Mouse (Mus musculus) spleen, postnatal 14 days (tissue): ENCODE data around the gene Lect2.
A peak's percentile ranks its signal among the peaks of the same experiment; 100 is the strongest.

Experiments
- DNase-seq, 2 experiments: peaks; one replicate each; pipeline ENCODE4 v3.0.0; 2021 to 2022; ENCODE audit warnings: low spot score in 2 of 2

The Lect2 gene

DNA sequence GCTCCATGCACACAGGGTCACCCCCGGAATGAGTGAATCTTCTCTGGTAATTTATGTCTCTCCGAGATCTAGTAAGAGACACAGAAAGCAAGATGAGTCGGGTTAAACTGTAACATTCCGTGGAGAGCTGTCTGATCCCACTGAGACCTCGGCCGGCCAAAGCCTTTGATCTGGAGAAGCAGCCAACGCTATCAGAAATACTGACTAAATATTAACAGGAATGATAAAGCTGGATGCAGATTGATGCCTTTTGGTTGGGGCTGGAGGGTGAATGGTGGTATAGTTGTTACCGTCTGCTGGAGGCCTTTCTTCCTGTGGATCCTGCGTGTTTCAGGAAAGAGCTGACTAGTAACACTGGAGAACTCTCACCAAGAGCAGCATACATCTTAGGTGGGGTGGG, at the start of gene Lect2:
TSS of gene Lect2 (minus strand) at position 102 of the 400 bp plus-strand sequence.
- DNase-seq: no peak

GRCm38 (mm10) chr13:56597296-56597695, 49.0 kb upstream of the Lect2 start:
- DNase-seq: no peak

GRCm38 (mm10) chr13:56595246-56595645, 46.9 kb upstream of the Lect2 start:
- DNase-seq: no peak

GRCm38 (mm10) chr13:56593961-56594391, 45.7 kb upstream of the Lect2 start:
- no peak for DNase-seq

DNA sequence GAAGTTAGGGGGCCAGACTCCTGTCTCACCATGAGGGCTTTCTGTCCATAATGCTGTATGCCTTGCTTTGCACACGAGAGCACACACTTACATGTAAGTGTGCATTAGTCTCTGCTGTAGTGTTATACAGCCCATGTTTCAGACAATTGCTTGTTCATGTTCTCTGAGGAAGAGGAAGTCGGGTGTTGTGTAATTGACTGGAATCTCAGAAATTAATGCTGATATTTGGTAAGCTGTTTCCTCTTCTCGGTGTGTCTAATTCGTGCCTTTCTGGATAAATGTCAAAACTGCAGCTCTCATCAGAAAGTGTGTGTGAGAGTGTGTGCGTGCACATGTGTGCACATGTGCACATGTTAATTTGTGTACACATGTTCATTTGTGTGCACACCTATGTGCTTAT, 44.9 kb upstream of the Lect2 start:
- DNase-seq: no peak

DNA sequence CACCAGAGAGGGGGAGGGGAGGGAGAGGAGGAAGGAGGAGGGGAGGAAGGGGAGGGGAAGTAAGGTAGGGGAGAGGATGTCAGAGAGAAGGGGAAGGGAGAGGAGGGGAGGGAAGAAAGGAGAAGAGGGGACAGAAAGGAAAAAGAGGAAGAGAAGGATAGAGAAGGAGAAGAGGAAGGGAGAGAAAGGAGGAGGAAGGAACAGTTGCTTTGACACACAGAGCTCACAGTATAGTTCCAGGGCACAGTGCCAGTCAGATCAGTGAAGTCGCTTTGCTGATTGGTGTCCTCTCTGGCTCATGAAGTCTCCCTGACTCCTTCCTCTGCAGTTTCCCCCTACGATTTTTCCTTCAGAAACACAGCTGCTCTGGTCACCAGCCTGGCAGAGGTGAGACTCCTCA, 43.6 kb upstream of the Lect2 start:
- no peak for DNase-seq

DNA sequence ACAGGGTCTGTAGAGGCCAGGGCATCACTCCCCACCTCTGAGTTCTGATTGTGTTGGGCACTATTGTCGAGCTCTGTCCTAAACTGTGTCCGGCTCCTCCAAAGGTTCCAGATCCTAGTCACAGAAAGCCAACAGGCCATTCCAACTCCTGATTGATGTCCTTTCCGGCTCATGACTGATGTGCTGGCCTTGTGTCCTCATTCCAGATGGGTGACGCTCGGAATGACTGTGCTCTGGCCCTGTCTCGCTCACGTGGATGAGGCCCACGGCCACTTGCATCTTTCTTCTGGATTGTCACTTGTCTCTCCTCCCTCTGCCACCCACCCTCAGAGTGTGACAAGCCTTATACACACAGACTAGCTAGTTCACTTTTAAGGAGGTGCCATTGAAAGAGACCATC, 42.9 kb upstream of the Lect2 start:
- DNase-seq: no peak

DNA sequence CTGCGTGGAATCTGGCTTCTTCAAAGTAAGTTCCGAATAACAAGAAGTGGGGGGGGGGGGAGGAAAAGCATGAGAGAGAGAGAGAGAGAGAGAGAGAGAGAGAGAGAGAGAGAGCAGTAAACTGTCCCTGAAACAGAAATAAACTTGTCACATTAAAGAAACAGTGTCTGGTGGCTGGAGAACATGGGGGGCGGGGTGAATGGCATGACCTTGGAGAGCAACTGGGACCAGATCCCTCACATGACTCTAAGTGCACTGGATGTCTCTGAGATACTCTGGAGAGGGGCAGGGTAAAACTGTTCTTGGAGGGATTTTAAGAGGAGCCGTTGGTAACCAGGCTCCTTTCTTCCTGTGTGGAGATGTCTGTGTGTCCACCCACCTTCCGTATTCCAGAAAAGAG, 41.9 kb upstream of the Lect2 start:
- DNase-seq: no peak

- DNase-seq: no peak
These were observed 40.3 kb upstream of the Lect2 start for GRCm38 (mm10) chr13:56588454-56589117.

DNA sequence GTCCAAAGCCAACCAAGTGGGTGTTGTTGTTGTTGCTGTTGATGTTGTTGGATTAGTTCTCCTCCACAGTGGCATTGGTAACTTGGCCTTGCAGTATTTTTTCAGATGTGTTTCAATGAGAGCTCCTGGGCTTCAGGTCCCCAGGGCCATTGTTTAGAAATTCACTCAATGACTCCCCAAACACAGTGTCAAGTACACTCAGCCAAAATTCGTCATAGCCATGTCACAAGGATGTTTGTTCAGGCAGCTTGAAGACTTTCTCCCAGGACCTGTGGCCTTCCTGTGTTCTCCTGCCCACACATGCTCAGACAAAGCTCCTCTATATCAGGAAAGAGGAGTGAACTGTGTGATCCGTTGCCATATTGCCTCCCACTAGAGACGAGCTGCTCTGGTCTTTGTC, 37.7 kb upstream of the Lect2 start:
- DNase-seq: no peak

DNA sequence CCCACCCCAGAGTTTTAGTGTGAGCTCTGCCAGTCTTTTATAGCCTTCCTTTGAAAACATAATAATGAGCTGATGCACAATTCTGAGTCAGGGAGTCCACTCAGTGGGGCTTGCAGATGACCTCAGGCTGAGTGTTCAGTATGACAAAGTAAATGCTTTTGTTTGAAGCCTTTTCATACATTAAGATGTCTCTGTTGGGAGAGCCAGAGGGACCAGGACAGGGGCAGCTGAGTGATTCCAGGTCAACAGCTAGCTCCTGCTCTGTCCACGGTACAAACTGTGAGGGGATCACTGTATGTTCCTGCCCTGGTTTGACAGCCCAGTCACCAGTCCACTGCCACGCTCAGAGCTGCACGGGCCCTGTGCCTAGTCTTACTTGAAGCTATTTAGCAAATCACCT, 34.4 kb upstream of the Lect2 start:
- no peak for DNase-seq

DNA sequence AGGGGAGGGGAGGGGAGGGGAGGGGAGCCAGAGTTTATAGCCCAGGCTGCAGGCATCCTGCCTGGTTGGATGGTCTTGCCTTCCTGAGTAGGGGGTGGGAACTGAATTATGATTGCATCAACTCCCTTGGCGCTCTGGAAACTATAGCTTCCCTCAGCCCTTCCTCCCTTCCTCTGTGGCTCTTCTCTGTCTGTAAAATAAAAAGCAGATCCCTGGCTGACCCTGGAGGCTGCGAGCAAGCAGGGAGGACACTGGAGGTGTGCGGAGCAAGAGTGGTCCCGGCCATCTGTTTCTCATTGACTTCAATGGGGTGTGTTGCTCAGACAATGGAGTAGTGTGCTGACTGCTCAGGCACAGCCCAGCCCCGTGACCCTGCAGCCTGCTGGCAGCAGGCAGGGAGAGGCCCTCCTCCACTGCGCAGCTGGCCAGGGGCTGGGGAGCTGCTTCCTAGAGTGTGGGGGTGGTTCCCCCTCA, 33.7 kb upstream of the Lect2 start:
- DNase-seq: no peak

DNA sequence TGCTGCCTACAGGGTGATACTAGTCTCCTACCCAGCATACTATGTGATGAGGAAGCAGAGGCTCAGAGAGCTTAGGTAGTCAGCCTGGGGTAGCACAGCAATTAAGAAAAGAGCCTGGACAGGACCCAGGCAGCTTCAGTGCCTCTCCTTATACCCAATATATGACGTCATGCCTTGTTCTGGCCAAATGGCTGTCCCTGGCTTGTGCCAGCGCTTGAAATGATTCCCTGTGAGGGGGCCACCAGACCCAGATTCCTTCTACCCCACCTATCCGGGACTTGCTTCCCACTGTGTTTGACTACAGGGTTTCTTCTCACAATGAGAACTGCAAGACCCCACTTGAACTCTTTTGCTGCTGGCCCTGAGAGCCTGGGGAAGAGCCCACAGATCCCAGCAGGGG, 33.2 kb upstream of the Lect2 start:
- DNase-seq: no peak

DNA sequence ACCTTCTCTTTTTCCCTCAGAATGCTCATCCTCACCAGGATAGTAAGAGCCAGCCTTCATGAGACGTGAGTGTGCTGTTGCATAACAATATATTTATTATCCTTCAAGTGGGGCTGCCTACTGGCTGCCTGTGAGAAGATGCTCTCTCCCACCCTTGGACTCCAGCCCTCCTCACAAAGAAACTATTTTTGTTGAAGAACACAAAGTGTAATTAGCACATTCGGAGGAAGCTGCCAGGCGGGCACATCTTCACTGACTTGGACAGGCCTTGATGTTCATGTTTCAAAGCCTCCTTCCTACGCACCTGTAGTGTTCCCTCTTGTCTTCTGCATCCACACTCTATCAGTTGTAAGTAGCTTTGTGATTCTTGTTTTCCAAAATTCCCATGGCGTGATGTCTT, 32.1 kb upstream of the Lect2 start:
- no peak for DNase-seq

GRCm38 (mm10) chr13:56578097-56578496, 29.8 kb upstream of the Lect2 start:
- no peak for DNase-seq

- DNase-seq: peak; percentile 33 to 58
These were observed 27.5 kb upstream of the Lect2 start for GRCm38 (mm10) chr13:56575701-56576321.

GRCm38 (mm10) chr13:56575074-56575473, 26.8 kb upstream of the Lect2 start:
- no peak for DNase-seq

DNA sequence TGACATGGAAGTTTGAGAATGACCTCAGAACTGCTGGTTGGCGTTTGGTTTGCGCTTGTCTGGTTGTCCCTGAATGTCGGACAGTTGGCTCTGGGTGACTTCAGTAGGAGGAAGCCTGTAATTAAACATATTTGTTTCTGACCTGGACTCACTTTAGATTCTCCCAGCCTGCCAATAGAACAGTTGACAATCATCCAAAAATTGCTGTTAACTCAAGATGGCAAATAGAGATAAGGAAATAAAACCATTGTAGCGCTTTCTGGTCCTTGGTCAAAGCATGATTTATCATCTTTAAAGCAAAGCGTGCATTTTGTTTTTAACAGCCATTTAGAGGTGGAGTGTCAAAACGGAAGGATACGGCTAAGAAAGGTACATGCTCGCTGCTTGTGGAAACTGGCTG, 23.3 kb upstream of the Lect2 start:
- DNase-seq: no peak

- DNase-seq: no peak
These were observed 18.0 kb upstream of the Lect2 start for GRCm38 (mm10) chr13:56566336-56566735.

DNA sequence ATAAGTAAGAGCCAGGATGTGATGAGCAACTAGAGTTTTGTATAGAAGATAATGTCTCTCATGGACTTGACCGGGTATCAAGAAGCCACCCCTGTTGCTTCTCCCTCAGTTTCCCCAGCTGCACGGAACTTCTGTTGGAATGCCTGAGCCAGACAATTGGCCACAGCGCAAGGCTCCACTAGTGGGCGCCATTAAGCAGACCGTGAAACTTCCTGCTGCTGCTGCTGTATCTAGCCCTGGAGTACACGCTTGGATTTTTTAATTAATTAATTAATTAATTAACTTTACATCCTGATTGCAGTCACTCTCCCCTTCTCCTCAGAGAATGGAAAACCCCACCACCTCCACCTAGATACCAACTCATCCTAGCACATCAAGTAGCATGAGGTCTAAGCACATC, 14.8 kb upstream of the Lect2 start:
- no peak for DNase-seq

- no peak for DNase-seq
These were observed 12.8 kb upstream of the Lect2 start for GRCm38 (mm10) chr13:56561129-56561528.

- DNase-seq: no peak
These were observed 11.6 kb upstream of the Lect2 start for GRCm38 (mm10) chr13:56559841-56560370.

- DNase-seq: no peak
These were observed 10.5 kb upstream of the Lect2 start for GRCm38 (mm10) chr13:56558811-56559210.
